Mouse (Mus musculus) embryonic facial prominence, embryonic 15.5 days (tissue): Measurements from ENCODE around the gene Slit3. TPM values are rescaled to one million over a fixed set of nuclear protein-coding genes. Genes with fewer than 3 reads are reported as not detected.
A peak's percentile ranks its signal among the peaks of the same experiment; 100 is the strongest.

Experiments
- ATAC-seq: fragments of 200-750 bp; cut with Nextera tagmentation; 2 replicates; pipeline ENCODE4 v1.8.0; 2017; ENCODE audit warnings: low read depth, moderate TSS enrichment; ENCODE audit not compliant: insufficient number of reproducible peaks, low FRiP score, low TSS enrichment
- H3K27ac ChIP-seq: fragments of 300-500 bp; sonication (generic); replicated peaks from 2 replicates; pipeline ENCODE4 v1.5.1; 2015; ENCODE audit warnings: mild to moderate bottlenecking, inconsistent platforms
- H3K27me3 ChIP-seq: fragments of 300-500 bp; sonication (generic); 2 replicates; pipeline ENCODE4 v1.6.1; 2015; ENCODE audit warnings: inconsistent platforms
- H3K36me3 ChIP-seq: fragments of 300-500 bp; sonication (generic); 2 replicates; pipeline ENCODE4 v1.6.1; 2015; ENCODE audit warnings: mild to moderate bottlenecking, inconsistent platforms
- H3K4me1 ChIP-seq: fragments of 300-500 bp; sonication (generic); 2 replicates; pipeline ENCODE4 v1.6.1; 2015; ENCODE audit warnings: inconsistent platforms
- H3K4me2 ChIP-seq: fragments of 300-500 bp; sonication (generic); replicated peaks from 2 replicates; pipeline ENCODE4 v1.6.1; 2015; ENCODE audit warnings: mild to moderate bottlenecking, inconsistent platforms
- H3K4me3 ChIP-seq: fragments of 300-500 bp; sonication (generic); replicated peaks from 2 replicates; pipeline ENCODE4 v1.5.1; 2015; ENCODE audit warnings: mild to moderate bottlenecking, inconsistent platforms
- H3K9ac ChIP-seq: fragments of 300-500 bp; sonication (generic); 2 replicates; pipeline ENCODE4 v1.6.1; 2015; ENCODE audit warnings: inconsistent platforms
- H3K9me3 ChIP-seq: fragments of 300-500 bp; sonication (generic); replicated peaks from 2 replicates; pipeline ENCODE4 v1.6.1; 2016; ENCODE audit warnings: inconsistent platforms
- WGBS: fragments of 180-500 bp; shearing (Covaris S2); methylation state at CpG from one replicate; pipeline ENCODE4 v1.1.7; 2015; 5-methylcytosine and 5-hydroxymethylcytosine counted together
- microRNA counts: library from miRNA; unstranded; fragments of <30 nt; microRNA quantifications from one replicate; lab custom pipeline; 2016
- microRNA-seq: library from miRNA; unstranded; fragments of <30 nt; microRNA quantifications from one replicate; pipeline ENCODE4, GENCODE M21; 2016; ENCODE audit warnings: borderline number of aligned reads
- polyA plus RNA-seq: library from polyadenylated mRNA; unstranded; fragments of >200 nt; fragmentation: Nextera tagmentation; extraction: Ambion mirVana; gene quantifications from 2 replicates; pipeline ENCODE4 v1.2.1, GENCODE M21; 2015

Gene Slit3
- polyA plus RNA-seq, 1 experiment from 2014 or later, result 27.6 TPM

- 87% methylated on average over 6 of the region's 6 CpGs for WGBS
- no peaks in the 10 kb centered on the region for H3K4me1 ChIP-seq
- no peak overlapping the region for H3K4me3 ChIP-seq
- H3K27me3 ChIP-seq, result no peaks in the 10 kb centered on the region
- H3K9me3 ChIP-seq, result 0 out of 2 replicates have a peak, but pooled peaks cover 2% of the 10 kb centered on the region
- H3K4me2 ChIP-seq, result no peak overlapping the region
- no peak for ATAC-seq
- no peak overlapping the region for H3K27ac ChIP-seq
- H3K9ac ChIP-seq, result no peak overlapping the region
- H3K36me3 ChIP-seq, result no peaks in the 10 kb centered on the region
These were observed 622.6 kb downstream of the Slit3 start for GRCm38 (mm10) chr11:35743586-35743985.

GRCm38 (mm10) chr11:35744571-35744970, 623.5 kb downstream of the Slit3 start:
- ATAC-seq, result no peak
- whole genome bisulfite sequencing, result 85% methylated on average over 6 of the region's 6 CpGs

GRCm38 (mm10) chr11:35750578-35750977, 629.6 kb downstream of the Slit3 start:
- Histone ChIP-seq H3K27ac (no peak overlapping the region), H3K4me2 (no peak overlapping the region), H3K27me3 (no peaks in the 10 kb centered on the region), H3K9me3 (no peaks in the 10 kb centered on the region), H3K36me3 (no peaks in the 10 kb centered on the region), H3K4me3 (no peak overlapping the region), H3K9ac (no peak overlapping the region), H3K4me1 (0 out of 2 replicates have a peak, but pooled peaks cover 4% of the 10 kb centered on the region)
- ATAC-seq, result no peak
- 54% methylated on average over 8 of the region's 8 CpGs for WGBS

More at GRCm38 (mm10) chr11:35744571-35744970, 623.5 kb downstream of the Slit3 start:
- no peaks in the 10 kb centered on the region for H3K4me1 ChIP-seq
- H3K9me3 ChIP-seq, result 0 out of 2 replicates have a peak, but pooled peaks cover 2% of the 10 kb centered on the region
- H3K4me2 ChIP-seq, result no peak overlapping the region
- no peak overlapping the region for H3K27ac ChIP-seq
- H3K27me3 ChIP-seq, result no peaks in the 10 kb centered on the region
- H3K4me3 ChIP-seq, result no peak overlapping the region
- H3K9ac ChIP-seq, result no peak overlapping the region
- H3K36me3 ChIP-seq, result no peaks in the 10 kb centered on the region

- Histone ChIP-seq H3K27me3 (no peaks in the 10 kb centered on the region), H3K4me2 (no peak overlapping the region), H3K4me3 (no peak overlapping the region), H3K27ac (no peak overlapping the region), H3K9me3 (no peaks in the 10 kb centered on the region), H3K36me3 (no peaks in the 10 kb centered on the region), H3K9ac (no peak overlapping the region), H3K4me1 (0 out of 2 replicates have a peak, but pooled peaks cover 4% of the 10 kb centered on the region)
- WGBS, result 81% methylated on average over 4 of the region's 4 CpGs
- no peak for ATAC-seq
These were observed 633.9 kb downstream of the Slit3 start for GRCm38 (mm10) chr11:35754906-35755418.

- Histone ChIP-seq H3K36me3 (no peaks in the 10 kb centered on the region), H3K4me3 (no peak overlapping the region), H3K27ac (no peak overlapping the region), H3K4me2 (no peak overlapping the region), H3K4me1 (0 out of 2 replicates have a peak, but pooled peaks cover 2% of the 10 kb centered on the region), H3K9me3 (no peaks in the 10 kb centered on the region), H3K9ac (no peak overlapping the region), H3K27me3 (no peaks in the 10 kb centered on the region)
- ATAC-seq, result no peak
- 45% methylated on average over 6 of the region's 6 CpGs for WGBS
These were observed 634.5 kb downstream of the Slit3 start for GRCm38 (mm10) chr11:35755546-35755945.

- no peaks in the 10 kb centered on the region for H3K9me3 ChIP-seq
- no peak for ATAC-seq
- H3K4me1 ChIP-seq, result no peaks in the 10 kb centered on the region
- no peak overlapping the region for H3K4me2 ChIP-seq
- no peak overlapping the region for H3K4me3 ChIP-seq
- WGBS, result 71% methylated on average over 11 of the region's 11 CpGs
- no peaks in the 10 kb centered on the region for H3K36me3 ChIP-seq
- no peak overlapping the region for H3K9ac ChIP-seq
- no peaks in the 10 kb centered on the region for H3K27me3 ChIP-seq
- no peak overlapping the region; the same call in 1 of the 2 replicates for H3K27ac ChIP-seq
These were observed 635.6 kb downstream of the Slit3 start for GRCm38 (mm10) chr11:35756411-35757303.

MicroRNAs within 50 kb of the gene (microRNA counts, 519-probe panel; counts per million panel counts)
- 3,645 counts per million, percentile 86 among the panel's probes with 10 or more counts for microRNA mmu-miR-218 (lab: Ali Mortazavi, UCI)

Small RNA genes lying within 50 kb of the gene (microRNA-seq; reads per million reads assigned to microRNA genes)
- 33.1 reads per million, percentile 41 among the genes with 10 or more reads in this experiment for gene Mir218-2
